ENCODE assay signal across 24 mouse cellular contexts in genomic region chr1:60975646-60976294, GRCm38 (mm10). TPM values are rescaled to one million over a fixed set of nuclear protein-coding genes. Genes with fewer than 3 reads are reported as not detected.
DNase-seq lines count a peak whose midpoint lies in the region; ATAC-seq and TF ChIP-seq lines count a peak whose summit lies in the region.
"Had no signal": no experiment of that assay in that cellular context is flagged by ENCODE, and none has a peak within 500 bp of the region (broad histone marks: within the 10 kb centered on the region; RNA-seq: fewer than 3 reads in every experiment).

No protein-coding gene starts in this region.

- peak; percentile 67 for ATAC-seq in lung, postnatal 0 days
- ATAC-seq: activated CD4-positive, CD25-positive, alpha-beta regulatory T cell, adult 4 months; CD4-positive, CD25-positive, alpha-beta regulatory T cell, adult 4 months; forebrain, embryonic 13.5 days; forebrain, embryonic 15.5 days; Patski had no signal

- TF ChIP-seq CTCF in kidney, adult 2 months (conservative IDR thresholded peaks at IDR 0.05; ENCODE audit: insufficient read depth, insufficient read length, low read depth, low read length), result no peak
- TF ChIP-seq CTCF in lung, postnatal 0 days (IDR thresholded peaks at IDR 0.05), result no peak

- TF ChIP-seq POLR2A in kidney, adult 2 months (IDR thresholded peaks at IDR 0.05; ENCODE audit: low read depth, low read length), result no peak

- H3K9ac ChIP-seq in lung, postnatal 0 days (replicated peaks; ENCODE audit: low read depth), result no peak overlapping the region
- H3K9ac ChIP-seq: embryonic facial prominence, embryonic 12.5 days; forebrain, embryonic 13.5 days; forebrain, embryonic 15.5 days had no signal

- no peaks in the 10 kb centered on the region for H3K36me3 ChIP-seq in kidney, adult 2 months (ENCODE audit: control insufficient read depth, insufficient read depth, low read length)
- no peaks in the 10 kb centered on the region for H3K36me3 ChIP-seq in lung, postnatal 0 days (ENCODE audit: insufficient read depth, low read length)
- H3K36me3 ChIP-seq: embryonic facial prominence, embryonic 10.5 days; embryonic facial prominence, embryonic 12.5 days; forebrain, embryonic 15.5 days; G1E had no signal

- no peaks in the 10 kb centered on the region for H3K9me3 ChIP-seq in lung, postnatal 0 days (ENCODE audit: low read length)
- H3K9me3 ChIP-seq: embryonic facial prominence, embryonic 10.5 days; embryonic facial prominence, embryonic 12.5 days; forebrain, embryonic 13.5 days; forebrain, embryonic 15.5 days; G1E had no signal

- no peaks in the 10 kb centered on the region for H3K27me3 ChIP-seq in kidney, adult 2 months (replicated peaks; ENCODE audit: control insufficient read depth, insufficient read depth, low read length)
- no peaks in the 10 kb centered on the region for H3K27me3 ChIP-seq in lung, postnatal 0 days (replicated peaks; ENCODE audit: insufficient read depth, low read length)
- H3K27me3 ChIP-seq: CH12.LX; embryonic facial prominence, embryonic 12.5 days; forebrain, embryonic 13.5 days; forebrain, embryonic 15.5 days; Patski had no signal

- no peak for TF ChIP-seq EP300 in lung, postnatal 0 days (IDR thresholded peaks at IDR 0.05)

- peak; percentile 27 for DNase-seq in kidney, adult 2 months
- no peak for DNase-seq in kidney, adult 9 months
- peak; percentile 54 for DNase-seq in lung, postnatal 0 days (ENCODE audit: low spot score)
- no peak for DNase-seq in lung, postnatal 10 days
- DNase-seq in induced T-regulatory cell, adult 2 months (ENCODE audit: low read depth), result peak; percentile 74
- DNase-seq: adrenal gland, adult 8-10 months; adrenal gland, postnatal 14 days; adrenal gland, postnatal 36 days; B cell, adult 2 months; cerebellum, adult 11-12 months; cerebellum, adult 2 months; cerebellum, adult 9-10 months; cerebellum, postnatal 10 days; cerebellum, postnatal 25 days had no signal

- no peak overlapping the region for H3K27ac ChIP-seq in kidney, adult 2 months (ENCODE audit: insufficient read depth, low read depth, low read length)
- no peak overlapping the region for H3K27ac ChIP-seq in lung, postnatal 0 days (ENCODE audit: low read length)
- H3K27ac ChIP-seq: embryonic facial prominence, embryonic 10.5 days; embryonic facial prominence, embryonic 12.5 days; forebrain, embryonic 13.5 days; forebrain, embryonic 15.5 days had no signal

- 95% methylated on average over 5 of the region's 5 CpGs for WGBS in kidney, adult 2 months
- 71% methylated on average over 5 of the region's 5 CpGs for WGBS in lung, postnatal 0 days

- H3K4me2 ChIP-seq in lung, postnatal 0 days (replicated peaks; ENCODE audit: low read depth, low read length), result no peak overlapping the region
- H3K4me2 ChIP-seq: embryonic facial prominence, embryonic 12.5 days; forebrain, embryonic 13.5 days; forebrain, embryonic 15.5 days had no signal

- peaks cover 11% of the 10 kb centered on the region; the same call in 1 of the 2 replicates for H3K4me1 ChIP-seq in kidney, adult 2 months (ENCODE audit: control insufficient read depth, insufficient read depth, low read length)
- H3K4me1 ChIP-seq in lung, postnatal 0 days (ENCODE audit: insufficient read depth, low read depth, low read length), result no peaks in the 10 kb centered on the region
- H3K4me1 ChIP-seq: embryonic facial prominence, embryonic 12.5 days; forebrain, embryonic 15.5 days had no signal

- H3K4me3 ChIP-seq in kidney, adult 2 months (ENCODE audit: insufficient read depth, low read depth, low read length), result no peak overlapping the region
- H3K4me3 ChIP-seq in lung, postnatal 0 days (ENCODE audit: low read depth, low read length), result no peak overlapping the region
- H3K4me3 ChIP-seq: embryonic facial prominence, embryonic 10.5 days; embryonic facial prominence, embryonic 12.5 days; forebrain, embryonic 13.5 days; forebrain, embryonic 15.5 days had no signal

RNA-seq across cellular contexts. Expression of gene Icos, which starts 2.0 kb away (rescaled TPM):
- 0.10 and 0.39 TPM in 2 replicates for polyA plus RNA-seq in kidney, adult 2 months (2012; rRNA removed)
- polyA plus RNA-seq in lung, postnatal 0 days (2015; fragmentation: Nextera tagmentation; extraction: Ambion mirVana), result 0.25 and 0.30 TPM in 2 replicates
- polyA plus RNA-seq: cerebellum, adult 2 months; embryonic facial prominence, embryonic 10.5 days; forebrain, embryonic 11.5 days; G1E had no signal

Comparison
In these comparisons a context has a peak if more than half of its experiments do, and no peak if none do; other contexts are left out.
1. DNase-seq: peak in kidney, adult 2 months (single experiment), lung, postnatal 0 days (single experiment) and induced T-regulatory cell, adult 2 months (single experiment); none in kidney, adult 9 months (single experiment) and lung, postnatal 10 days (single experiment).